Mouse (Mus musculus): Measurements from ENCODE around the gene Hadha.

The Hadha gene

GRCm38 (mm10) chr5:30072377-30072776 is 82.6 kb downstream of the Hadha start:
- no peak for DNase-seq (ENCODE audit: extremely low read depth, insufficient read length, low spot score)

GRCm38 (mm10) chr5:30071677-30072076 is 83.3 kb downstream of the Hadha start:
- DNase-seq (ENCODE audit: extremely low read depth, insufficient read length, low spot score), result no peak

All from 3134 (cell line).